Mouse (Mus musculus): ENCODE measurements around the gene Gm49405. TPM values are rescaled to one million over a fixed set of nuclear protein-coding genes. Genes with fewer than 3 reads are reported as not detected.
A peak's percentile ranks its signal among the peaks of the same experiment; 100 is the strongest.

Gene Gm49405
- polyA plus RNA-seq, 1 experiment from 2014 or later, result 1.6 TPM

- H3K27me3 ChIP-seq (replicated peaks; ENCODE audit: control insufficient read depth, insufficient read depth, low read length), result no peaks in the 10 kb centered on the region
- peaks cover 24% of the 10 kb centered on the region for H3K36me3 ChIP-seq (ENCODE audit: control insufficient read depth, insufficient read depth, low read length)
- H3K9me3 ChIP-seq (ENCODE audit: control insufficient read depth, low read length), result no peaks in the 10 kb centered on the region
- peak within 1 kb of the TSS; percentile 76; the same call in 1 of the 2 replicates for H3K27ac ChIP-seq (replicated peaks; ENCODE audit: low read depth, low read length)
- H3K4me2 ChIP-seq (ENCODE audit: low read depth, low read length), result peak within 1 kb of the TSS; percentile 76
- DNase-seq (ENCODE audit: low spot score) (peak; percentile 100), ATAC-seq (ENCODE audit: low read depth) (peak; percentile 99)
- peaks cover 4% of the 10 kb centered on the region; the same call in 1 of the 2 replicates for H3K4me1 ChIP-seq (ENCODE audit: control insufficient read depth, insufficient read depth, low read length)
- WGBS, result under 1% methylated on average over 33 of the region's 45 CpGs
- peak within 1 kb of the TSS; percentile 82 for H3K9ac ChIP-seq (ENCODE audit: low read depth, low read length)
- peak within 1 kb of the TSS; percentile 92 for H3K4me3 ChIP-seq (ENCODE audit: low read depth, low read length)
Measured at GRCm38 (mm10) chr19:4012432-4013022, 12.1 kb downstream of the Gm49405 start, which contains the start of gene Ndufv1. Ndufv1 (minus strand) TSS chr19:4012806.

GRCm38 (mm10) chr19:4013066-4013465, 12.6 kb downstream of the Gm49405 start:
- DNase-seq (ENCODE audit: low spot score) (no peak), ATAC-seq (ENCODE audit: low read depth) (peak; percentile 23; the same call in 1 of the 2 replicates)
- H3K36me3 ChIP-seq (ENCODE audit: control insufficient read depth, insufficient read depth, low read length), result peaks cover 18% of the 10 kb centered on the region
- H3K4me3 ChIP-seq (ENCODE audit: low read depth, low read length), result peak overlapping the region; percentile 92
- H3K4me2 ChIP-seq (ENCODE audit: low read depth, low read length), result peak overlapping the region; percentile 76
- peak overlapping the region; percentile 55 for H3K9ac ChIP-seq (ENCODE audit: low read depth, low read length)
- H3K27me3 ChIP-seq (replicated peaks; ENCODE audit: control insufficient read depth, insufficient read depth, low read length), result no peaks in the 10 kb centered on the region
- H3K4me1 ChIP-seq (ENCODE audit: control insufficient read depth, insufficient read depth, low read length), result peaks cover 4% of the 10 kb centered on the region; the same call in 1 of the 2 replicates
- no peaks in the 10 kb centered on the region for H3K9me3 ChIP-seq (ENCODE audit: control insufficient read depth, low read length)
- 15% methylated on average over 9 of the region's 9 CpGs for WGBS
- no peak overlapping the region for H3K27ac ChIP-seq (replicated peaks; ENCODE audit: low read depth, low read length)

- Histone ChIP-seq H3K9ac (ENCODE audit: low read depth, low read length) (no peak overlapping the region), H3K36me3 (ENCODE audit: control insufficient read depth, insufficient read depth, low read length) (peaks cover 1% of the 10 kb centered on the region; the same call in 1 of the 2 replicates), H3K27me3 (replicated peaks; ENCODE audit: control insufficient read depth, insufficient read depth, low read length) (no peaks in the 10 kb centered on the region), H3K4me2 (ENCODE audit: low read depth, low read length) (no peak overlapping the region), H3K4me1 (ENCODE audit: control insufficient read depth, insufficient read depth, low read length) (peaks cover 4% of the 10 kb centered on the region; the same call in 1 of the 2 replicates), H3K4me3 (ENCODE audit: low read depth, low read length) (no peak overlapping the region), H3K27ac (replicated peaks; ENCODE audit: low read depth, low read length) (no peak overlapping the region), H3K9me3 (ENCODE audit: control insufficient read depth, low read length) (no peaks in the 10 kb centered on the region)
- no peak for ATAC-seq (ENCODE audit: low read depth)
- DNase-seq (ENCODE audit: low spot score), result no peak
Measured at GRCm38 (mm10) chr19:4014802-4015201, 14.4 kb downstream of the Gm49405 start.

- DNase-seq (ENCODE audit: low spot score) (no peak), ATAC-seq (ENCODE audit: low read depth) (no peak)
- Histone ChIP-seq H3K9me3 (ENCODE audit: control insufficient read depth, low read length) (no peaks in the 10 kb centered on the region), H3K9ac (ENCODE audit: low read depth, low read length) (no peak overlapping the region), H3K4me3 (ENCODE audit: low read depth, low read length) (no peak overlapping the region), H3K36me3 (ENCODE audit: control insufficient read depth, insufficient read depth, low read length) (no peaks in the 10 kb centered on the region), H3K4me2 (ENCODE audit: low read depth, low read length) (no peak overlapping the region), H3K4me1 (ENCODE audit: control insufficient read depth, insufficient read depth, low read length) (peaks cover 4% of the 10 kb centered on the region; the same call in 1 of the 2 replicates), H3K27ac (replicated peaks; ENCODE audit: low read depth, low read length) (no peak overlapping the region), H3K27me3 (replicated peaks; ENCODE audit: control insufficient read depth, insufficient read depth, low read length) (no peaks in the 10 kb centered on the region)
- 49% methylated on average over 5 of the region's 5 CpGs for WGBS
Measured at GRCm38 (mm10) chr19:4015635-4016034, 15.2 kb downstream of the Gm49405 start.

GRCm38 (mm10) chr19:4017921-4018587, 17.6 kb downstream of the Gm49405 start:
- H3K9ac ChIP-seq (ENCODE audit: low read depth, low read length), result no peak overlapping the region
- WGBS, result 61% methylated on average over 10 of the region's 10 CpGs
- no peak for ATAC-seq (ENCODE audit: low read depth)

GRCm38 (mm10) chr19:4018743-4019583, 18.5 kb downstream of the Gm49405 start:
- Histone ChIP-seq H3K27ac (replicated peaks; ENCODE audit: low read depth, low read length) (no peak overlapping the region), H3K4me2 (ENCODE audit: low read depth, low read length) (no peak overlapping the region), H3K4me3 (ENCODE audit: low read depth, low read length) (no peak overlapping the region), H3K9ac (ENCODE audit: low read depth, low read length) (no peak overlapping the region; the same call in 1 of the 2 replicates), H3K27me3 (replicated peaks; ENCODE audit: control insufficient read depth, insufficient read depth, low read length) (no peaks in the 10 kb centered on the region), H3K4me1 (ENCODE audit: control insufficient read depth, insufficient read depth, low read length) (no peaks in the 10 kb centered on the region), H3K9me3 (ENCODE audit: control insufficient read depth, low read length) (no peaks in the 10 kb centered on the region), H3K36me3 (ENCODE audit: control insufficient read depth, insufficient read depth, low read length) (no peaks in the 10 kb centered on the region)
- 24% methylated on average over 18 of the region's 18 CpGs for WGBS
- ATAC-seq (ENCODE audit: low read depth) (peak; percentile 91), DNase-seq (ENCODE audit: low spot score) (peak; percentile 92)

More at GRCm38 (mm10) chr19:4017921-4018587, 17.6 kb downstream of the Gm49405 start:
- H3K27me3 ChIP-seq (replicated peaks; ENCODE audit: control insufficient read depth, insufficient read depth, low read length), result no peaks in the 10 kb centered on the region
- no peak overlapping the region for H3K27ac ChIP-seq (replicated peaks; ENCODE audit: low read depth, low read length)
- H3K4me3 ChIP-seq (ENCODE audit: low read depth, low read length), result no peak overlapping the region
- no peaks in the 10 kb centered on the region for H3K36me3 ChIP-seq (ENCODE audit: control insufficient read depth, insufficient read depth, low read length)
- DNase-seq (ENCODE audit: low spot score), result peak; percentile 39
- no peaks in the 10 kb centered on the region for H3K4me1 ChIP-seq (ENCODE audit: control insufficient read depth, insufficient read depth, low read length)
- H3K4me2 ChIP-seq (ENCODE audit: low read depth, low read length), result no peak overlapping the region
- no peaks in the 10 kb centered on the region for H3K9me3 ChIP-seq (ENCODE audit: control insufficient read depth, low read length)

GRCm38 (mm10) chr19:4023185-4023584, 22.8 kb downstream of the Gm49405 start:
- DNase-seq (ENCODE audit: low spot score), result no peak
- Histone ChIP-seq H3K4me2 (ENCODE audit: low read depth, low read length) (no peak overlapping the region), H3K36me3 (ENCODE audit: control insufficient read depth, insufficient read depth, low read length) (no peaks in the 10 kb centered on the region), H3K4me1 (ENCODE audit: control insufficient read depth, insufficient read depth, low read length) (no peaks in the 10 kb centered on the region), H3K9me3 (ENCODE audit: control insufficient read depth, low read length) (peaks cover 5% of the 10 kb centered on the region), H3K4me3 (ENCODE audit: low read depth, low read length) (no peak overlapping the region), H3K27me3 (replicated peaks; ENCODE audit: control insufficient read depth, insufficient read depth, low read length) (no peaks in the 10 kb centered on the region), H3K9ac (ENCODE audit: low read depth, low read length) (no peak overlapping the region), H3K27ac (replicated peaks; ENCODE audit: low read depth, low read length) (no peak overlapping the region)
- WGBS, result 77% methylated on average over 7 of the region's 7 CpGs
- ATAC-seq (ENCODE audit: low read depth), result no peak

GRCm38 (mm10) chr19:4027576-4027975, 27.1 kb downstream of the Gm49405 start:
- no peak for ATAC-seq (ENCODE audit: low read depth)
- H3K9me3 ChIP-seq (ENCODE audit: control insufficient read depth, low read length), result peaks cover 5% of the 10 kb centered on the region
- H3K27ac ChIP-seq (replicated peaks; ENCODE audit: low read depth, low read length), result no peak overlapping the region

More at GRCm38 (mm10) chr19:4027576-4027975, 27.1 kb downstream of the Gm49405 start:
- Histone ChIP-seq H3K4me2 (ENCODE audit: low read depth, low read length) (no peak overlapping the region), H3K36me3 (ENCODE audit: control insufficient read depth, insufficient read depth, low read length) (no peaks in the 10 kb centered on the region), H3K27me3 (replicated peaks; ENCODE audit: control insufficient read depth, insufficient read depth, low read length) (no peaks in the 10 kb centered on the region), H3K4me1 (ENCODE audit: control insufficient read depth, insufficient read depth, low read length) (no peaks in the 10 kb centered on the region), H3K9ac (ENCODE audit: low read depth, low read length) (no peak overlapping the region), H3K4me3 (ENCODE audit: low read depth, low read length) (no peak overlapping the region)
- DNase-seq (ENCODE audit: low spot score), result no peak

All from embryonic facial prominence, embryonic 14.5 days (tissue).